Mouse (Mus musculus) hindbrain, postnatal 0 days (tissue): ENCODE measurements around the gene Pum1. TPM values are rescaled to one million over a fixed set of nuclear protein-coding genes. Genes with fewer than 3 reads are reported as not detected.
A peak's percentile ranks its signal among the peaks of the same experiment; 100 is the strongest.
"Not testable (repeated sequence)": the region's sequence is repeated elsewhere in the genome, so short reads cannot be mapped to it uniquely, and the experiment has no call there.

Experiments used
- ATAC-seq: fragments of 200-750 bp; cut with Nextera tagmentation; 2 replicates; pipeline ENCODE4 v1.8.0; 2017; ENCODE audit warnings: mild to moderate bottlenecking, moderate TSS enrichment, moderate library complexity
- DNase-seq: peaks from one replicate; pipeline ENCODE4 v3.0.0-alpha.2; 2015; ENCODE audit warnings: low spot score
- H3K27ac ChIP-seq: fragments of 300-500 bp; sonication (generic); 2 replicates; pipeline ENCODE4 v1.5.1; 2014; ENCODE audit warnings: mild to moderate bottlenecking
- H3K27me3 ChIP-seq: fragments of 300-500 bp; sonication (generic); 2 replicates; pipeline ENCODE4 v1.6.1; 2014; ENCODE audit warnings: low read length, mixed read lengths; ENCODE audit not compliant: insufficient read depth
- H3K36me3 ChIP-seq: fragments of 300-500 bp; sonication (generic); 2 replicates; pipeline ENCODE4 v1.6.1; 2014; ENCODE audit warnings: low read length, mixed read lengths; ENCODE audit not compliant: insufficient read depth
- H3K4me1 ChIP-seq: fragments of 300-500 bp; sonication (generic); 2 replicates; pipeline ENCODE4 v1.6.1; 2014; ENCODE audit warnings: antibody characterized with exemption, low read length, mixed read lengths; ENCODE audit not compliant: insufficient read depth
- H3K4me2 ChIP-seq: fragments of 300-500 bp; sonication (generic); 2 replicates; pipeline ENCODE4 v1.6.1; 2014; ENCODE audit warnings: low read depth, mild to moderate bottlenecking, low read length, moderate library complexity, mixed read lengths
- H3K4me3 ChIP-seq: fragments of 300-500 bp; sonication (generic); 2 replicates; pipeline ENCODE4 v1.5.1; 2014; ENCODE audit warnings: low read length
- H3K9ac ChIP-seq: fragments of 300-500 bp; sonication (generic); replicated peaks from 2 replicates; pipeline ENCODE4 v1.6.1; 2014; ENCODE audit warnings: mild to moderate bottlenecking, low read length, moderate library complexity, mixed read lengths
- H3K9me3 ChIP-seq: fragments of 300-500 bp; sonication (generic); 2 replicates; pipeline ENCODE4 v1.6.1; 2016; ENCODE audit warnings: low read length, mixed read lengths
- CTCF ChIP-seq: IDR thresholded peaks from 2 replicates; pipeline ENCODE4 v1.5.1; 2016; ENCODE audit warnings: antibody characterized with exemption, control low read depth, low read depth
- WGBS: fragments of 180-500 bp; shearing (Covaris S2); extraction: QIAGEN DNeasy Blood & Tissue Kit; methylation state at CpG from one replicate; pipeline ENCODE4 v1.1.7; 2014; 5-methylcytosine and 5-hydroxymethylcytosine counted together
- polyA plus RNA-seq: library from polyadenylated mRNA; unstranded; fragments of >200 nt; fragmentation: Nextera tagmentation; extraction: Ambion mirVana; gene quantifications from 2 replicates; pipeline ENCODE4 v1.2.1, GENCODE M21; 2015
- total RNA-seq: library from RNA; depleted of rRNA; stranded (reverse); fragments of >200 nt; gene quantifications from 2 replicates; pipeline ENCODE4 v1.2.3, GENCODE M21; 2014

Gene Pum1
- total and polyA plus RNA-seq, 2 experiments from 2014 or later, result 64.9 to 84.4 TPM

GRCm38 (mm10) chr4:130668541-130668940 lies 5.4 kb downstream of the Pum1 start:
- 53% methylated on average over 2 of the region's 2 CpGs for WGBS
- H3K4me1 ChIP-seq, result peaks cover 13% of the 10 kb centered on the region

GRCm38 (mm10) chr4:130668991-130669390 lies 5.9 kb downstream of the Pum1 start:
- no peak for DNase-seq
- no peak overlapping the region for H3K27ac ChIP-seq
- no peak overlapping the region for H3K9ac ChIP-seq
- no peaks in the 10 kb centered on the region for H3K27me3 ChIP-seq
- WGBS, result 44% methylated on average over 7 of the region's 7 CpGs
- H3K4me3 ChIP-seq, result no peak overlapping the region
- no peak for ATAC-seq
- H3K36me3 ChIP-seq, result peaks cover 15% of the 10 kb centered on the region; the same call in 1 of the 2 replicates
- TF ChIP-seq CTCF, result no peak
- H3K4me1 ChIP-seq, result peaks cover 13% of the 10 kb centered on the region
- no peaks in the 10 kb centered on the region for H3K9me3 ChIP-seq
- H3K4me2 ChIP-seq, result 0 out of 2 replicates have a peak overlapping the region, but pooled peaks have one; percentile 0

More at GRCm38 (mm10) chr4:130668541-130668940, 5.4 kb downstream of the Pum1 start:
- Histone ChIP-seq H3K4me2 (peak overlapping the region; percentile 0; the same call in 1 of the 2 replicates), H3K27me3 (no peaks in the 10 kb centered on the region), H3K36me3 (peaks cover 15% of the 10 kb centered on the region; the same call in 1 of the 2 replicates), H3K27ac (no peak overlapping the region), H3K4me3 (no peak overlapping the region), H3K9ac (no peak overlapping the region), H3K9me3 (no peaks in the 10 kb centered on the region)
- DNase-seq, result no peak
- no peak for TF ChIP-seq CTCF
- ATAC-seq, result no peak

- H3K9ac ChIP-seq, H3K4me3 ChIP-seq, DNase-seq, H3K27me3 ChIP-seq, H3K4me2 ChIP-seq, H3K9me3 ChIP-seq, ATAC-seq, H3K27ac ChIP-seq: not testable (repeated sequence)
- 82% methylated on average over 5 of the region's 5 CpGs for WGBS
- Histone ChIP-seq H3K36me3 (peaks cover 15% of the 10 kb centered on the region; the same call in 1 of the 2 replicates), H3K4me1 (peaks cover 13% of the 10 kb centered on the region)
Observed at GRCm38 (mm10) chr4:130670023-130670422, 6.9 kb downstream of the Pum1 start.

GRCm38 (mm10) chr4:130671079-130671845 lies 8.1 kb downstream of the Pum1 start:
- Histone ChIP-seq H3K4me1 (peaks cover 13% of the 10 kb centered on the region), H3K9me3 (no peaks in the 10 kb centered on the region), H3K36me3 (peaks cover 15% of the 10 kb centered on the region; the same call in 1 of the 2 replicates), H3K9ac (no peak overlapping the region), H3K27ac (no peak overlapping the region), H3K4me2 (no peak overlapping the region), H3K4me3 (no peak overlapping the region), H3K27me3 (no peaks in the 10 kb centered on the region)
- ATAC-seq (no peak), DNase-seq (no peak)
- 90% methylated on average over 4 of the region's 4 CpGs for WGBS
- no peak for TF ChIP-seq CTCF

- DNase-seq, result no peak
- H3K4me3 ChIP-seq, result no peak overlapping the region
- no peak overlapping the region for H3K4me2 ChIP-seq
- H3K4me1 ChIP-seq, result peaks cover 13% of the 10 kb centered on the region
- no peak overlapping the region for H3K27ac ChIP-seq
- H3K36me3 ChIP-seq, result peaks cover 15% of the 10 kb centered on the region; the same call in 1 of the 2 replicates
- H3K9me3 ChIP-seq, result no peaks in the 10 kb centered on the region
- no peak for ATAC-seq
- H3K9ac ChIP-seq, result no peak overlapping the region
- no peak for TF ChIP-seq CTCF
- H3K27me3 ChIP-seq, result no peaks in the 10 kb centered on the region
Observed at GRCm38 (mm10) chr4:130672161-130672560, 9.0 kb downstream of the Pum1 start.

GRCm38 (mm10) chr4:130676746-130677145 lies 13.6 kb downstream of the Pum1 start:
- DNase-seq (no peak), ATAC-seq (no peak)
- Histone ChIP-seq H3K4me2 (no peak overlapping the region), H3K9me3 (no peaks in the 10 kb centered on the region), H3K27me3 (no peaks in the 10 kb centered on the region), H3K27ac (no peak overlapping the region), H3K4me1 (no peaks in the 10 kb centered on the region), H3K9ac (no peak overlapping the region), H3K4me3 (no peak overlapping the region), H3K36me3 (peaks cover 8% of the 10 kb centered on the region; the same call in 1 of the 2 replicates)
- no peak for TF ChIP-seq CTCF
- 85% methylated on average over 2 of the region's 2 CpGs for WGBS

GRCm38 (mm10) chr4:130678149-130678548 lies 15.0 kb downstream of the Pum1 start:
- H3K36me3 ChIP-seq, result no peaks in the 10 kb centered on the region
- H3K4me2 ChIP-seq, result no peak overlapping the region
- no peak overlapping the region for H3K9ac ChIP-seq
- ATAC-seq, result no peak
- H3K9me3 ChIP-seq, result no peaks in the 10 kb centered on the region
- H3K4me3 ChIP-seq, result no peak overlapping the region
- 92% methylated on average over 3 of the region's 3 CpGs for WGBS
- no peak for DNase-seq
- no peaks in the 10 kb centered on the region for H3K27me3 ChIP-seq
- TF ChIP-seq CTCF, result no peak
- no peaks in the 10 kb centered on the region for H3K4me1 ChIP-seq
- no peak overlapping the region for H3K27ac ChIP-seq
